Comparison of ENCODE assay signal across 9 mouse cellular contexts in the genomic region with DNA sequence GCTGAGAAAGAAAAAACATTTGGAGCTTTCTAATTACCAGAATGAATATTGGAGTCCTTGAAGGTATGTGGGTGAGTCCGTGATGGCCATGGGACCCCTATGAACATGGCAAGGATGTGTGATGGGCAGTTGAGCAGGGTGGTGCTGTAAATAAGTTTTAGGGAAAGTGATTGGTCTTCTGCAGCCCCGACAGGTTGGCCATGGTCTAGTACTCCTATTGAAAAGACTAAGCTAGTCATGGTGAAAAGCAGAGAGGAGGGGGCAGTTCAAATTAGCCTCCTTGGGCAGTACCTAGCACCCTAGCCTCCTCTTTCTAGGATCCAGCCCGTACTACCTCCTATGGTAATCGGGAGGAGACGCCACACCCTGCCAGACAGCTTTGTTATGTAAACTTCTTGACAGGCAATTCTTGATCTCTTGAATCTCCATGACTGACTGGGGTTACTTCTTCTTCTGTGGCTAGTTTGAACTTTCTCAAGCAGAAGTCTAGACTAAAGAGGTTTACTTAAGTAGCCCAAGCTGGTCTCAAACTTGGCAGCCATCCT. TPM values are rescaled to one million over a fixed set of nuclear protein-coding genes. Genes with fewer than 3 reads are reported as not detected.
DNase-seq lines count a peak whose midpoint lies in the region; ATAC-seq and TF ChIP-seq lines count a peak whose summit lies in the region.
"Had no signal": no experiment of that assay in that cellular context is flagged by ENCODE, and none has a peak within 500 bp of the region (broad histone marks: within the 10 kb centered on the region; RNA-seq: fewer than 3 reads in every experiment).

No protein-coding gene starts in this region.

- no peaks in the 10 kb centered on the region for H3K36me3 ChIP-seq in stomach, embryonic 16.5 days (ENCODE audit: control insufficient read depth, insufficient read depth, low read length)
- no peaks in the 10 kb centered on the region for H3K36me3 ChIP-seq in stomach, postnatal 0 days (ENCODE audit: control insufficient read depth, insufficient read depth, low read length)
- H3K36me3 ChIP-seq in forebrain, postnatal 0 days (ENCODE audit: insufficient read depth) = no peaks in the 10 kb centered on the region

- no peak for TF ChIP-seq POLR2A in cerebellum, adult 2 months (IDR thresholded peaks at IDR 0.05; ENCODE audit: borderline replicate concordance, insufficient read depth, low read length)

- no peak overlapping the region for H3K9ac ChIP-seq in stomach, embryonic 16.5 days (ENCODE audit: low read length)
- no peak overlapping the region for H3K9ac ChIP-seq in stomach, postnatal 0 days (ENCODE audit: low read length)
- H3K9ac ChIP-seq in forebrain, postnatal 0 days = no peak overlapping the region

- H3K4me3 ChIP-seq in stomach, embryonic 16.5 days (replicated peaks; ENCODE audit: low read length) = no peak overlapping the region
- no peak overlapping the region for H3K4me3 ChIP-seq in stomach, postnatal 0 days (ENCODE audit: low read depth, low read length)
- no peak overlapping the region for H3K4me3 ChIP-seq in forebrain, postnatal 0 days (ENCODE audit: low read depth, low read length)
- H3K4me3 ChIP-seq in cerebellum, adult 2 months (replicated peaks; ENCODE audit: insufficient read depth, low read depth, low read length) = no peak overlapping the region

- 35% methylated on average over 5 of the region's 5 CpGs for WGBS in stomach, embryonic 16.5 days
- WGBS in stomach, postnatal 0 days = 30% methylated on average over 5 of the region's 5 CpGs
- 54% methylated on average over 5 of the region's 5 CpGs for WGBS in forebrain, postnatal 0 days
- WGBS in cerebellum, adult 2 months = 36% methylated on average over 5 of the region's 5 CpGs

- no peak for TF ChIP-seq CTCF in stomach, postnatal 0 days (IDR thresholded peaks at IDR 0.05; ENCODE audit: low read depth)
- no peak for TF ChIP-seq CTCF in forebrain, postnatal 0 days (IDR thresholded peaks at IDR 0.05; ENCODE audit: low read depth)
- TF ChIP-seq CTCF in cerebellum, adult 2 months (IDR thresholded peaks at IDR 0.05; ENCODE audit: borderline replicate concordance, insufficient read depth, low read depth, low read length) = no peak

- H3K27me3 ChIP-seq in stomach, embryonic 16.5 days (ENCODE audit: control insufficient read depth, insufficient read depth, low read length) = no peaks in the 10 kb centered on the region
- no peaks in the 10 kb centered on the region for H3K27me3 ChIP-seq in stomach, postnatal 0 days (ENCODE audit: control insufficient read depth, insufficient read depth, low read length)
- no peaks in the 10 kb centered on the region for H3K27me3 ChIP-seq in forebrain, postnatal 0 days (ENCODE audit: insufficient read depth, low read length)
- no peaks in the 10 kb centered on the region; the same call in 1 of the 2 replicates for H3K27me3 ChIP-seq in cerebellum, adult 2 months (ENCODE audit: control insufficient read depth, insufficient read depth, low read length)

- peak overlapping the region; percentile 62; the same call in 1 of the 2 replicates for H3K4me2 ChIP-seq in stomach, embryonic 16.5 days (ENCODE audit: low read depth, low read length)
- no peak overlapping the region for H3K4me2 ChIP-seq in stomach, postnatal 0 days (replicated peaks; ENCODE audit: low read depth)
- H3K4me2 ChIP-seq in forebrain, postnatal 0 days (ENCODE audit: low read depth) = peak overlapping the region; percentile 75; the same call in 1 of the 2 replicates

- H3K4me1 ChIP-seq in stomach, embryonic 16.5 days (ENCODE audit: control insufficient read depth, insufficient read depth, low read length) = peaks cover 3% of the 10 kb centered on the region
- H3K4me1 ChIP-seq in stomach, postnatal 0 days (replicated peaks; ENCODE audit: control insufficient read depth, insufficient read depth) = no peaks in the 10 kb centered on the region
- no peaks in the 10 kb centered on the region; the same call in 1 of the 2 replicates for H3K4me1 ChIP-seq in forebrain, postnatal 0 days (ENCODE audit: insufficient read depth)
- no peaks in the 10 kb centered on the region for H3K4me1 ChIP-seq in cerebellum, adult 2 months (ENCODE audit: control insufficient read depth, insufficient read depth, low read length)

- H3K27ac ChIP-seq in stomach, embryonic 16.5 days (ENCODE audit: low read length) = no peak overlapping the region
- H3K27ac ChIP-seq in stomach, postnatal 0 days (replicated peaks) = no peak overlapping the region
- H3K27ac ChIP-seq in forebrain, postnatal 0 days (ENCODE audit: low read depth, low read length) = no peak overlapping the region
- H3K27ac ChIP-seq in cerebellum, adult 2 months (ENCODE audit: insufficient read depth, low read length) = no peak overlapping the region

- H3K9me3 ChIP-seq in stomach, embryonic 16.5 days (replicated peaks; ENCODE audit: control insufficient read depth, low read length) = no peaks in the 10 kb centered on the region
- no peaks in the 10 kb centered on the region for H3K9me3 ChIP-seq in stomach, postnatal 0 days (ENCODE audit: control insufficient read depth, low read length)
- no peaks in the 10 kb centered on the region for H3K9me3 ChIP-seq in forebrain, postnatal 0 days (ENCODE audit: low read length)

- no peak for ATAC-seq in stomach, embryonic 16.5 days (ENCODE audit: insufficient read depth, low FRiP score)
- no peak for ATAC-seq in stomach, postnatal 0 days (ENCODE audit: low FRiP score, low TSS enrichment)
- no peak for ATAC-seq in forebrain, postnatal 0 days
- ATAC-seq in megakaryocyte, adult 5-6 weeks (ENCODE audit: poor library complexity, severe bottlenecking) = peak; percentile 89

- DNase-seq in stomach, postnatal 0 days (ENCODE audit: low spot score) = no peak
- no peak for DNase-seq in forebrain, postnatal 0 days
- DNase-seq in thymus, postnatal 36 days = no peak
- no peak for DNase-seq in cerebellum, adult 2 months
- no peak for DNase-seq in adrenal gland, adult 18-20 months (ENCODE audit: low spot score in 2 of 2)

- TF ChIP-seq EP300 in stomach, postnatal 0 days (optimal IDR thresholded peaks at IDR 0.05) = no peak

RNA-seq across cellular contexts. Expression of a gene that starts 0.8 kb away (rescaled TPM):
- polyA plus RNA-seq in stomach, embryonic 16.5 days (2015; fragmentation: Nextera tagmentation; extraction: Ambion mirVana) = not detected in 2 replicates
- polyA plus RNA-seq in stomach, postnatal 0 days (2015; fragmentation: Nextera tagmentation; extraction: Ambion mirVana) = not detected in 2 replicates
- 0.33 and 0.85 TPM in 2 replicates for total RNA-seq in forebrain, postnatal 0 days (2014; rRNA removed)
- polyA plus RNA-seq in forebrain, postnatal 0 days (2015; fragmentation: Nextera tagmentation; extraction: Ambion mirVana) = 0.23 TPM in 2 replicates
- not detected in 2 replicates for total RNA-seq in megakaryocyte, adult 5-6 weeks (2015)
- not detected in 2 replicates for total RNA-seq in megakaryocyte, adult 5-6 weeks (2017)
- polyA plus RNA-seq in cerebellum, adult 2 months (2012; rRNA removed) = 0.05 and 0.10 TPM in 2 replicates
- under 1 TPM in 1 of 2 experiments, not detected in 1; 0.13 TPM for total RNA-seq in adrenal gland, adult 18-20 months (2021)
- total RNA-seq: heart, adult 18-20 months had no signal
- polyA plus RNA-seq: liver, embryonic 16.5 days had no signal

RNA-seq across cellular contexts. Expression of a gene that starts 26.7 kb away (rescaled TPM):
- 1.0 and 1.4 TPM in 2 replicates for polyA plus RNA-seq in stomach, embryonic 16.5 days (2015; fragmentation: Nextera tagmentation; extraction: Ambion mirVana)
- 0.07 TPM in 1 of 2 replicates, not detected in the other for polyA plus RNA-seq in stomach, postnatal 0 days (2015; fragmentation: Nextera tagmentation; extraction: Ambion mirVana)
- 0.15 TPM in 1 of 2 replicates, not detected in the other for total RNA-seq in forebrain, postnatal 0 days (2014; rRNA removed)
- not detected in 2 replicates for polyA plus RNA-seq in forebrain, postnatal 0 days (2015; fragmentation: Nextera tagmentation; extraction: Ambion mirVana)
- not detected in 2 replicates for total RNA-seq in megakaryocyte, adult 5-6 weeks (2015)
- total RNA-seq in megakaryocyte, adult 5-6 weeks (2017) = not detected in 2 replicates
- 0.13 TPM in 1 of 2 replicates, not detected in the other for polyA plus RNA-seq in cerebellum, adult 2 months (2012; rRNA removed)
- not detected for total RNA-seq in adrenal gland, adult 18-20 months (2021)
- total RNA-seq: heart, adult 18-20 months had no signal

RNA-seq across cellular contexts. Expression of a gene that starts 28.4 kb away (rescaled TPM):
- polyA plus RNA-seq in stomach, embryonic 16.5 days (2015; fragmentation: Nextera tagmentation; extraction: Ambion mirVana) = 11.3 and 12.9 TPM in 2 replicates
- polyA plus RNA-seq in stomach, postnatal 0 days (2015; fragmentation: Nextera tagmentation; extraction: Ambion mirVana) = 4.2 and 4.6 TPM in 2 replicates
- total RNA-seq in forebrain, postnatal 0 days (2014; rRNA removed) = 20.2 and 22.5 TPM in 2 replicates
- polyA plus RNA-seq in forebrain, postnatal 0 days (2015; fragmentation: Nextera tagmentation; extraction: Ambion mirVana) = 3.2 and 5.8 TPM in 2 replicates
- 7.1 and 13.3 TPM in 2 replicates for total RNA-seq in megakaryocyte, adult 5-6 weeks (2015)
- total RNA-seq in megakaryocyte, adult 5-6 weeks (2017) = 6.9 and 9.3 TPM in 2 replicates
- 11.6 and 13.2 TPM in 2 replicates for polyA plus RNA-seq in cerebellum, adult 2 months (2012; rRNA removed)
- total RNA-seq in adrenal gland, adult 18-20 months (2021) = 10 to 100 TPM; 15.3 to 17.6 TPM

RNA-seq across cellular contexts. Expression of a gene that starts 45.8 kb away (rescaled TPM):
- polyA plus RNA-seq in stomach, embryonic 16.5 days (2015; fragmentation: Nextera tagmentation; extraction: Ambion mirVana) = 3.5 and 3.6 TPM in 2 replicates
- polyA plus RNA-seq in stomach, postnatal 0 days (2015; fragmentation: Nextera tagmentation; extraction: Ambion mirVana) = 1.2 TPM in 2 replicates
- 12.4 and 12.6 TPM in 2 replicates for total RNA-seq in forebrain, postnatal 0 days (2014; rRNA removed)
- polyA plus RNA-seq in forebrain, postnatal 0 days (2015; fragmentation: Nextera tagmentation; extraction: Ambion mirVana) = 1.6 and 3.1 TPM in 2 replicates
- total RNA-seq in megakaryocyte, adult 5-6 weeks (2015) = 6.3 and 8.1 TPM in 2 replicates
- 6.9 and 7.4 TPM in 2 replicates for total RNA-seq in megakaryocyte, adult 5-6 weeks (2017)
- polyA plus RNA-seq in cerebellum, adult 2 months (2012; rRNA removed) = 10.3 and 10.9 TPM in 2 replicates
- total RNA-seq in adrenal gland, adult 18-20 months (2021) = 1 to 10 TPM; 2.2 TPM

RNA-seq across cellular contexts. Expression of a gene that starts 52.1 kb away (rescaled TPM):
- polyA plus RNA-seq in stomach, embryonic 16.5 days (2015; fragmentation: Nextera tagmentation; extraction: Ambion mirVana) = 2.2 and 2.6 TPM in 2 replicates
- 0.87 and 1.3 TPM in 2 replicates for polyA plus RNA-seq in stomach, postnatal 0 days (2015; fragmentation: Nextera tagmentation; extraction: Ambion mirVana)
- total RNA-seq in forebrain, postnatal 0 days (2014; rRNA removed) = 1.2 TPM in 1 of 2 replicates, not detected in the other
- polyA plus RNA-seq in forebrain, postnatal 0 days (2015; fragmentation: Nextera tagmentation; extraction: Ambion mirVana) = 0.31 and 0.64 TPM in 2 replicates
- total RNA-seq in megakaryocyte, adult 5-6 weeks (2015) = 41.6 and 46.2 TPM in 2 replicates
- total RNA-seq in megakaryocyte, adult 5-6 weeks (2017) = 22.1 and 29.7 TPM in 2 replicates
- polyA plus RNA-seq in cerebellum, adult 2 months (2012; rRNA removed) = 0.44 and 0.54 TPM in 2 replicates
- 1 to 10 TPM; 3.4 to 3.6 TPM for total RNA-seq in adrenal gland, adult 18-20 months (2021)
